In genomic region chr15:102179924-102180323, GRCm38 (mm10) we compare ENCODE assay signal across 27 mouse cellular contexts. TPM values are rescaled to one million over a fixed set of nuclear protein-coding genes. Genes with fewer than 3 reads are reported as not detected.
DNase-seq lines count a peak whose midpoint lies in the region; ATAC-seq and TF ChIP-seq lines count a peak whose summit lies in the region.
"Had no signal": no experiment of that assay in that cellular context is flagged by ENCODE, and none has a peak within 500 bp of the region (broad histone marks: within the 10 kb centered on the region; RNA-seq: fewer than 3 reads in every experiment).

No protein-coding gene starts in this region.

- no peak overlapping the region for H3K4me3 ChIP-seq in intestine, embryonic 16.5 days (ENCODE audit: low read length)
- no peak overlapping the region for H3K4me3 ChIP-seq in intestine, embryonic 15.5 days (replicated peaks)
- H3K4me3 ChIP-seq in kidney, embryonic 16.5 days (ENCODE audit: low read length), result no peak overlapping the region
- peak overlapping the region; percentile 60 to 62 for H3K4me3 ChIP-seq in ES-E14 (ENCODE audit: insufficient read depth in 1 of 2, low read depth in 1 of 2, low read length in 2 of 2, poor library complexity in 1 of 2, severe bottlenecking in 1 of 2)
- H3K4me3 ChIP-seq: erythroblast, embryonic 14.5 days; forebrain, embryonic 12.5 days; midbrain, embryonic 15.5 days had no signal

- H3K4me1 ChIP-seq in intestine, embryonic 16.5 days (ENCODE audit: control insufficient read depth, insufficient read depth, low read length), result peaks cover 3% of the 10 kb centered on the region
- 0 out of 2 replicates have a peak, but pooled peaks cover 2% of the 10 kb centered on the region for H3K4me1 ChIP-seq in intestine, embryonic 15.5 days (replicated peaks)
- 0 out of 2 replicates have a peak, but pooled peaks cover 3% of the 10 kb centered on the region for H3K4me1 ChIP-seq in kidney, embryonic 16.5 days (ENCODE audit: insufficient read depth, low read length)
- H3K4me1 ChIP-seq in ES-E14 (ENCODE audit: control insufficient read depth in 2 of 2, insufficient read depth in 2 of 2, low read length in 2 of 2, poor library complexity in 1 of 2), result peaks cover 8 to 18% of the 10 kb centered on the region in 2 experiments; a peak in 1 of 4 replicates
- H3K4me1 ChIP-seq: forebrain, embryonic 12.5 days; midbrain, embryonic 15.5 days had no signal

- no peak overlapping the region for H3K27ac ChIP-seq in intestine, embryonic 16.5 days (ENCODE audit: low read length)
- H3K27ac ChIP-seq in intestine, embryonic 15.5 days, result no peak overlapping the region
- peak overlapping the region; percentile 11; the same call in 1 of the 2 replicates for H3K27ac ChIP-seq in kidney, embryonic 16.5 days (ENCODE audit: low read length)
- H3K27ac ChIP-seq in ES-E14 (ENCODE audit: insufficient read depth, low read depth, low read length, poor library complexity, severe bottlenecking), result peak overlapping the region; percentile 34; the same call in 1 of the 2 replicates
- H3K27ac ChIP-seq: forebrain, embryonic 12.5 days; liver, embryonic 14.5 days; macrophage; midbrain, embryonic 15.5 days had no signal

- WGBS in intestine, embryonic 16.5 days, result 88% methylated on average over 14 of the region's 14 CpGs
- WGBS in intestine, embryonic 15.5 days, result 88% methylated on average over 14 of the region's 14 CpGs
- 86% methylated on average over 14 of the region's 14 CpGs for WGBS in kidney, embryonic 16.5 days

- in situ Hi-C loops in ES-E14 (cut with MboI; ENCODE audit: low sequenced_read_pairs in 2 of 2, unreplicated experiment in 2 of 2), result no loop called here

- H3K9ac ChIP-seq in intestine, embryonic 16.5 days (ENCODE audit: low read depth, low read length), result peak overlapping the region; percentile 16; the same call in 1 of the 2 replicates
- H3K9ac ChIP-seq in intestine, embryonic 15.5 days, result no peak overlapping the region
- no peak overlapping the region for H3K9ac ChIP-seq in kidney, embryonic 16.5 days (replicated peaks; ENCODE audit: low read length)
- H3K9ac ChIP-seq in ES-E14 (ENCODE audit: insufficient read depth, low read depth, low read length, poor library complexity, severe bottlenecking), result peak overlapping the region; percentile 71; the same call in 1 of the 2 replicates
- H3K9ac ChIP-seq: forebrain, embryonic 12.5 days; liver, embryonic 14.5 days; midbrain, embryonic 15.5 days had no signal

- no peaks in the 10 kb centered on the region for H3K27me3 ChIP-seq in intestine, embryonic 16.5 days (replicated peaks; ENCODE audit: control insufficient read depth, insufficient read depth, low read length)
- no peaks in the 10 kb centered on the region for H3K27me3 ChIP-seq in intestine, embryonic 15.5 days (replicated peaks)
- no peaks in the 10 kb centered on the region for H3K27me3 ChIP-seq in kidney, embryonic 16.5 days (ENCODE audit: insufficient read depth, low read length)
- H3K27me3 ChIP-seq: forebrain, embryonic 12.5 days; midbrain, embryonic 15.5 days; Patski had no signal

- H3K4me2 ChIP-seq in intestine, embryonic 16.5 days (ENCODE audit: low read depth, low read length), result no peak overlapping the region
- no peak overlapping the region for H3K4me2 ChIP-seq in intestine, embryonic 15.5 days (replicated peaks)
- no peak overlapping the region for H3K4me2 ChIP-seq in kidney, embryonic 16.5 days (replicated peaks; ENCODE audit: low read depth, low read length)
- H3K4me2 ChIP-seq: forebrain, embryonic 12.5 days; midbrain, embryonic 15.5 days had no signal

- no peak for DNase-seq in kidney, postnatal 14 days
- DNase-seq in ES-E14 (ENCODE audit: low read depth, low spot score), result no peak
- no peak for DNase-seq in ovary, postnatal 10 days (ENCODE audit: low spot score)
- no peak for DNase-seq in MN1 (ENCODE audit: low spot score)
- DNase-seq: adrenal gland, postnatal 25 days; cerebellum, adult 11-12 months; embryo, embryonic 11 days; gastrocnemius, postnatal 10 days; layer of hippocampus, postnatal 36 days; left cerebral cortex, postnatal 4 days; lung, adult 2 months; lung, postnatal 10 days; right cerebral cortex, postnatal 14 days; thymus, postnatal 4 days had no signal

- H3K36me3 ChIP-seq in intestine, embryonic 16.5 days (ENCODE audit: control insufficient read depth, insufficient read depth, low read length), result no peaks in the 10 kb centered on the region
- 0 out of 2 replicates have a peak, but pooled peaks cover 6% of the 10 kb centered on the region for H3K36me3 ChIP-seq in intestine, embryonic 15.5 days
- H3K36me3 ChIP-seq in kidney, embryonic 16.5 days (ENCODE audit: insufficient read depth, low read length), result peaks cover 14% of the 10 kb centered on the region
- H3K36me3 ChIP-seq in ES-E14 (ENCODE audit: control insufficient read depth, insufficient read depth, low read length, poor library complexity, severe bottlenecking), result peaks cover 16% of the 10 kb centered on the region
- H3K36me3 ChIP-seq: midbrain, embryonic 15.5 days had no signal

- no peak for ATAC-seq in intestine, embryonic 16.5 days
- ATAC-seq in intestine, embryonic 15.5 days, result no peak
- ATAC-seq in kidney, embryonic 16.5 days (ENCODE audit: low FRiP score, low TSS enrichment), result no peak
- ATAC-seq: CD4-positive, CD25-positive, alpha-beta regulatory T cell, adult 4 months; hindbrain, embryonic 16.5 days; midbrain, embryonic 15.5 days; Patski had no signal

- no peaks in the 10 kb centered on the region for H3K9me3 ChIP-seq in intestine, embryonic 16.5 days (ENCODE audit: control insufficient read depth, low read length)
- H3K9me3 ChIP-seq in intestine, embryonic 15.5 days, result no peaks in the 10 kb centered on the region
- no peaks in the 10 kb centered on the region for H3K9me3 ChIP-seq in kidney, embryonic 16.5 days (ENCODE audit: low read length)
- no peaks in the 10 kb centered on the region for H3K9me3 ChIP-seq in ES-E14 (ENCODE audit: control insufficient read depth, insufficient read depth, low read depth, low read length)
- H3K9me3 ChIP-seq: forebrain, embryonic 12.5 days; G1E; midbrain, embryonic 15.5 days had no signal

TF ChIP-seq in ES-E14, 5 proteins besides CTCF, POLR2A, EP300 and RAD21:
- TF ChIP-seq CHD2 (IDR thresholded peaks at IDR 0.05; ENCODE audit: low read depth, low read length) (no peak), MAFK (IDR thresholded peaks at IDR 0.05; ENCODE audit: insufficient read depth, low read depth, low read length) (peak; percentile 69), HCFC1 (IDR thresholded peaks at IDR 0.05; ENCODE audit: borderline replicate concordance, insufficient read depth, low read length) (no peak), ZNF384 (IDR thresholded peaks at IDR 0.05; ENCODE audit: low read depth, low read length) (no peak)

RNA-seq across cellular contexts. Expression of gene Zfp740, which starts 23.1 kb away (rescaled TPM):
- 33.6 and 35.3 TPM in 2 replicates for polyA plus RNA-seq in intestine, embryonic 16.5 days (2015; fragmentation: Nextera tagmentation; extraction: Ambion mirVana)
- polyA plus RNA-seq in intestine, embryonic 15.5 days (2015; fragmentation: Nextera tagmentation; extraction: Ambion mirVana), result 41.3 and 44.1 TPM in 2 replicates
- 82.1 and 88.7 TPM in 2 replicates for polyA plus RNA-seq in kidney, embryonic 16.5 days (2015; fragmentation: Nextera tagmentation; extraction: Ambion mirVana)
- total RNA-seq in ES-E14 (2012; rRNA removed), result 97.3 and 98.5 TPM in 2 replicates

RNA-seq across cellular contexts. Expression of gene Csad, which starts 24.6 kb away (rescaled TPM):
- 33.2 and 38.4 TPM in 2 replicates for polyA plus RNA-seq in intestine, embryonic 16.5 days (2015; fragmentation: Nextera tagmentation; extraction: Ambion mirVana)
- polyA plus RNA-seq in intestine, embryonic 15.5 days (2015; fragmentation: Nextera tagmentation; extraction: Ambion mirVana), result 45.8 and 49.3 TPM in 2 replicates
- 131 and 153 TPM in 2 replicates for polyA plus RNA-seq in kidney, embryonic 16.5 days (2015; fragmentation: Nextera tagmentation; extraction: Ambion mirVana)
- total RNA-seq in ES-E14 (2012; rRNA removed), result 47.3 and 51.9 TPM in 2 replicates

RNA-seq across cellular contexts. Expression of gene Soat2, which starts 29.6 kb away (rescaled TPM):
- polyA plus RNA-seq in intestine, embryonic 16.5 days (2015; fragmentation: Nextera tagmentation; extraction: Ambion mirVana), result 25.0 and 31.2 TPM in 2 replicates
- 12.0 and 14.3 TPM in 2 replicates for polyA plus RNA-seq in intestine, embryonic 15.5 days (2015; fragmentation: Nextera tagmentation; extraction: Ambion mirVana)
- 0.40 and 0.41 TPM in 2 replicates for polyA plus RNA-seq in kidney, embryonic 16.5 days (2015; fragmentation: Nextera tagmentation; extraction: Ambion mirVana)
- 5.3 and 9.5 TPM in 2 replicates for total RNA-seq in ES-E14 (2012; rRNA removed)
- total RNA-seq: left cerebral cortex, postnatal 4 days had no signal
- polyA plus RNA-seq: hindbrain, embryonic 16.5 days; midbrain, embryonic 15.5 days had no signal

RNA-seq across cellular contexts. Expression of gene Igfbp6, which starts 35.8 kb away (rescaled TPM):
- 11.8 and 11.9 TPM in 2 replicates for polyA plus RNA-seq in intestine, embryonic 16.5 days (2015; fragmentation: Nextera tagmentation; extraction: Ambion mirVana)
- polyA plus RNA-seq in intestine, embryonic 15.5 days (2015; fragmentation: Nextera tagmentation; extraction: Ambion mirVana), result 10.9 and 12.7 TPM in 2 replicates
- 33.0 and 33.9 TPM in 2 replicates for polyA plus RNA-seq in kidney, embryonic 16.5 days (2015; fragmentation: Nextera tagmentation; extraction: Ambion mirVana)
- total RNA-seq in ES-E14 (2012; rRNA removed), result 4.2 and 7.5 TPM in 2 replicates
- total RNA-seq: megakaryocyte-erythroid progenitor cell, adult 5-6 weeks had no signal
- polyA plus RNA-seq: macrophage had no signal

RNA-seq across cellular contexts. Expression of gene Spryd3, which starts 43.9 kb away (rescaled TPM):
- polyA plus RNA-seq in intestine, embryonic 16.5 days (2015; fragmentation: Nextera tagmentation; extraction: Ambion mirVana), result 27.5 and 28.0 TPM in 2 replicates
- 20.7 and 24.3 TPM in 2 replicates for polyA plus RNA-seq in intestine, embryonic 15.5 days (2015; fragmentation: Nextera tagmentation; extraction: Ambion mirVana)
- polyA plus RNA-seq in kidney, embryonic 16.5 days (2015; fragmentation: Nextera tagmentation; extraction: Ambion mirVana), result 19.0 and 22.4 TPM in 2 replicates
- 22.7 and 34.8 TPM in 2 replicates for total RNA-seq in ES-E14 (2012; rRNA removed)

Comparison
In these comparisons a context has a peak if more than half of its experiments do, and no peak if none do; other contexts are left out.
1. H3K9ac ChIP-seq: peak in intestine, embryonic 16.5 days (single experiment) and ES-E14 (single experiment); none in intestine, embryonic 15.5 days (single experiment) and kidney, embryonic 16.5 days (single experiment).
2. H3K27ac ChIP-seq: peak in kidney, embryonic 16.5 days (single experiment) and ES-E14 (single experiment); none in intestine, embryonic 16.5 days (single experiment) and intestine, embryonic 15.5 days (single experiment).
3. H3K4me3 ChIP-seq: peak in ES-E14 (2 of 2); none in intestine, embryonic 16.5 days (single experiment), intestine, embryonic 15.5 days (single experiment) and kidney, embryonic 16.5 days (single experiment).